Mouse (Mus musculus): ENCODE data around the gene Mrpl55. TPM values are rescaled to one million over a fixed set of nuclear protein-coding genes. Genes with fewer than 3 reads are reported as not detected.

The Mrpl55 gene
- total and polyA plus RNA-seq, 2 experiments, result 25.1 to 37.7 TPM

- no peaks in the 10 kb centered on the region for H3K4me1 ChIP-seq (ENCODE audit: control insufficient read depth, insufficient read depth, low read length)
- no peak overlapping the region for H3K9ac ChIP-seq (ENCODE audit: low read depth, low read length)
- no peaks in the 10 kb centered on the region for H3K36me3 ChIP-seq (ENCODE audit: control insufficient read depth, insufficient read depth, low read length)
- no peak overlapping the region for H3K27ac ChIP-seq (replicated peaks; ENCODE audit: insufficient read depth, low read depth, low read length)
- TF ChIP-seq POLR2A (IDR thresholded peaks at IDR 0.05; ENCODE audit: extremely low read depth, insufficient read depth, low read length) (no peak), CTCF (IDR thresholded peaks at IDR 0.05; ENCODE audit: low read depth, low read length) (no peak)
- H3K27me3 ChIP-seq (ENCODE audit: control insufficient read depth, insufficient read depth, low read length), result no peaks in the 10 kb centered on the region
- no peak for DNase-seq (ENCODE audit: extremely low read depth, low read depth, low spot score)
- H3K4me3 ChIP-seq (ENCODE audit: insufficient read depth, low read depth, low read length), result no peak overlapping the region
- 74% methylated on average over 3 of the region's 3 CpGs for WGBS
- H3K79me2 ChIP-seq (ENCODE audit: control insufficient read depth, insufficient read depth, low read length), result no peaks in the 10 kb centered on the region
These were observed 32.5 kb upstream of the Mrpl55 start for GRCm38 (mm10) chr11:59169807-59170206.

- H3K4me1 ChIP-seq (ENCODE audit: control insufficient read depth, insufficient read depth, low read length), result no peaks in the 10 kb centered on the region
- no peaks in the 10 kb centered on the region for H3K36me3 ChIP-seq (ENCODE audit: control insufficient read depth, insufficient read depth, low read length)
- 77% methylated on average over 4 of the region's 4 CpGs for WGBS
- no peak for DNase-seq (ENCODE audit: extremely low read depth, low read depth, low spot score)
- TF ChIP-seq POLR2A (IDR thresholded peaks at IDR 0.05; ENCODE audit: extremely low read depth, insufficient read depth, low read length) (no peak), CTCF (IDR thresholded peaks at IDR 0.05; ENCODE audit: low read depth, low read length) (no peak)
- no peak overlapping the region for H3K9ac ChIP-seq (ENCODE audit: low read depth, low read length)
- no peaks in the 10 kb centered on the region for H3K27me3 ChIP-seq (ENCODE audit: control insufficient read depth, insufficient read depth, low read length)
- no peaks in the 10 kb centered on the region for H3K79me2 ChIP-seq (ENCODE audit: control insufficient read depth, insufficient read depth, low read length)
- no peak overlapping the region for H3K4me3 ChIP-seq (ENCODE audit: insufficient read depth, low read depth, low read length)
- no peak overlapping the region for H3K27ac ChIP-seq (replicated peaks; ENCODE audit: insufficient read depth, low read depth, low read length)
These were observed 31.7 kb upstream of the Mrpl55 start for GRCm38 (mm10) chr11:59170549-59170948.

GRCm38 (mm10) chr11:59174189-59174838 lies 28.0 kb upstream of the Mrpl55 start:
- Histone ChIP-seq H3K27me3 (ENCODE audit: control insufficient read depth, insufficient read depth, low read length) (peaks cover 13% of the 10 kb centered on the region), H3K36me3 (ENCODE audit: control insufficient read depth, insufficient read depth, low read length) (no peaks in the 10 kb centered on the region), H3K4me1 (ENCODE audit: control insufficient read depth, insufficient read depth, low read length) (no peaks in the 10 kb centered on the region), H3K79me2 (ENCODE audit: control insufficient read depth, insufficient read depth, low read length) (no peaks in the 10 kb centered on the region), H3K27ac (replicated peaks; ENCODE audit: insufficient read depth, low read depth, low read length) (no peak overlapping the region), H3K4me3 (ENCODE audit: insufficient read depth, low read depth, low read length) (no peak overlapping the region), H3K9ac (ENCODE audit: low read depth, low read length) (no peak overlapping the region)
- DNase-seq (ENCODE audit: extremely low read depth, low read depth, low spot score), result no peak
- TF ChIP-seq CTCF (IDR thresholded peaks at IDR 0.05; ENCODE audit: low read depth, low read length), result no peak
- no peak for TF ChIP-seq POLR2A (IDR thresholded peaks at IDR 0.05; ENCODE audit: extremely low read depth, insufficient read depth, low read length)
- WGBS, result 66% methylated on average over 6 of the region's 6 CpGs

- no peaks in the 10 kb centered on the region for H3K79me2 ChIP-seq (ENCODE audit: control insufficient read depth, insufficient read depth, low read length)
- no peak for TF ChIP-seq CTCF (IDR thresholded peaks at IDR 0.05; ENCODE audit: low read depth, low read length)
- no peak for TF ChIP-seq POLR2A (IDR thresholded peaks at IDR 0.05; ENCODE audit: extremely low read depth, insufficient read depth, low read length)
- no peak overlapping the region for H3K4me3 ChIP-seq (ENCODE audit: insufficient read depth, low read depth, low read length)
- no peaks in the 10 kb centered on the region for H3K4me1 ChIP-seq (ENCODE audit: control insufficient read depth, insufficient read depth, low read length)
- WGBS, result 8% methylated on average over 48 of the region's 48 CpGs
- no peak for DNase-seq (ENCODE audit: extremely low read depth, low read depth, low spot score)
- H3K27ac ChIP-seq (replicated peaks; ENCODE audit: insufficient read depth, low read depth, low read length), result no peak overlapping the region
- H3K36me3 ChIP-seq (ENCODE audit: control insufficient read depth, insufficient read depth, low read length), result no peaks in the 10 kb centered on the region
- peaks cover 13% of the 10 kb centered on the region for H3K27me3 ChIP-seq (ENCODE audit: control insufficient read depth, insufficient read depth, low read length)
- no peak overlapping the region for H3K9ac ChIP-seq (ENCODE audit: low read depth, low read length)
These were observed 25.8 kb upstream of the Mrpl55 start for GRCm38 (mm10) chr11:59176475-59176874.

GRCm38 (mm10) chr11:59176921-59177320 lies 25.4 kb upstream of the Mrpl55 start:
- DNase-seq (ENCODE audit: extremely low read depth, low read depth, low spot score), result no peak
- H3K27ac ChIP-seq (replicated peaks; ENCODE audit: insufficient read depth, low read depth, low read length), result no peak overlapping the region
- H3K36me3 ChIP-seq (ENCODE audit: control insufficient read depth, insufficient read depth, low read length), result no peaks in the 10 kb centered on the region
- H3K4me3 ChIP-seq (ENCODE audit: insufficient read depth, low read depth, low read length), result no peak overlapping the region
- H3K4me1 ChIP-seq (ENCODE audit: control insufficient read depth, insufficient read depth, low read length), result no peaks in the 10 kb centered on the region
- 20% methylated on average over 34 of the region's 34 CpGs for WGBS
- no peaks in the 10 kb centered on the region for H3K79me2 ChIP-seq (ENCODE audit: control insufficient read depth, insufficient read depth, low read length)
- H3K9ac ChIP-seq (ENCODE audit: low read depth, low read length), result no peak overlapping the region
- TF ChIP-seq CTCF (IDR thresholded peaks at IDR 0.05; ENCODE audit: low read depth, low read length) (no peak), POLR2A (IDR thresholded peaks at IDR 0.05; ENCODE audit: extremely low read depth, insufficient read depth, low read length) (no peak)
- peaks cover 13% of the 10 kb centered on the region for H3K27me3 ChIP-seq (ENCODE audit: control insufficient read depth, insufficient read depth, low read length)

- DNase-seq (ENCODE audit: extremely low read depth, low read depth, low spot score), result no peak
- Histone ChIP-seq H3K36me3 (ENCODE audit: control insufficient read depth, insufficient read depth, low read length) (no peaks in the 10 kb centered on the region; the same call in 1 of the 2 replicates), H3K4me3 (ENCODE audit: insufficient read depth, low read depth, low read length) (peak within 1 kb of the TSS; percentile 32; the same call in 1 of the 2 replicates), H3K27me3 (ENCODE audit: control insufficient read depth, insufficient read depth, low read length) (no peaks in the 10 kb centered on the region), H3K9ac (ENCODE audit: low read depth, low read length) (no peak within 1 kb of the TSS; the same call in 1 of the 2 replicates), H3K27ac (replicated peaks; ENCODE audit: insufficient read depth, low read depth, low read length) (peak within 1 kb of the TSS; percentile 30), H3K79me2 (ENCODE audit: control insufficient read depth, insufficient read depth, low read length) (no peaks in the 10 kb centered on the region), H3K4me1 (ENCODE audit: control insufficient read depth, insufficient read depth, low read length) (no peaks in the 10 kb centered on the region)
- TF ChIP-seq CTCF (IDR thresholded peaks at IDR 0.05; ENCODE audit: low read depth, low read length), result no peak
- TF ChIP-seq POLR2A (IDR thresholded peaks at IDR 0.05; ENCODE audit: extremely low read depth, insufficient read depth, low read length), result no peak
- WGBS, result 40% methylated on average over 3 of the region's 3 CpGs
These were observed 19.4 kb upstream of the Mrpl55 start, which contains the start of gene Gjc2 for GRCm38 (mm10) chr11:59182864-59183331. Gene Gjc2, minus strand, starts transcription at chr11:59183213.

Data from liver, adult 2 months (tissue).